ENCODE assay signal across 15 mouse cellular contexts in the genomic region with DNA sequence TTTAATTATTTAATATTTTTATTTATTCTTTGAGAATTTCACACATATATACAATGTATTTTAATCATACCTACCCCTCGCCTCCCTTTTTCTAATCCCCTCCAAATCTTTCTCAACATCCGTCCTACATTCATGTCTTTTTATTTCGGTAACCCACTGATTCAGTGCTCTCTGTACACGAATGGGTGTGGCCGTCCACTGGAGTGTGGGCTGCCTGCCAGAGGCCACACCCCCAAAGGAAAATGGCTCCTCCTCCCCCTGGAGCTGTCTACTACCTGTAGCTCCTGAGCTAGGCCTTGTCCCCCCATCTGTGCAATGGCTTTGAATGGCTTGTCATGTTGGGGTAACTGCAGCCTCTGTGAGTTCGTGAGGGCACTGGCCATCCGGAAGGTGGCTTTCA. TPM values are rescaled to one million over a fixed set of nuclear protein-coding genes. Genes with fewer than 3 reads are reported as not detected.
"Had no signal": no experiment of that assay in that cellular context is flagged by ENCODE, and none has a peak within 500 bp of the region (broad histone marks: within the 10 kb centered on the region; RNA-seq: fewer than 3 reads in every experiment).

No protein-coding gene starts in this region.

- H3K9me3 ChIP-seq: kidney, embryonic 15.5 days; limb, embryonic 12.5 days; limb, embryonic 15.5 days; liver, embryonic 13.5 days; midbrain, embryonic 13.5 days had no signal

- H3K9ac ChIP-seq: kidney, embryonic 15.5 days; limb, embryonic 12.5 days; limb, embryonic 15.5 days; liver, embryonic 13.5 days; midbrain, embryonic 13.5 days had no signal

- ATAC-seq: midbrain, embryonic 13.5 days had no signal

- H3K4me1 ChIP-seq: kidney, embryonic 15.5 days; limb, embryonic 12.5 days; limb, embryonic 15.5 days; liver, embryonic 13.5 days; midbrain, embryonic 13.5 days had no signal

- H3K4me2 ChIP-seq: kidney, embryonic 15.5 days; limb, embryonic 12.5 days; limb, embryonic 15.5 days; liver, embryonic 13.5 days; midbrain, embryonic 13.5 days had no signal

- H3K27ac ChIP-seq: kidney, embryonic 15.5 days; limb, embryonic 12.5 days; limb, embryonic 15.5 days; liver, embryonic 13.5 days; midbrain, embryonic 13.5 days had no signal

- H3K4me3 ChIP-seq: kidney, embryonic 15.5 days; limb, embryonic 12.5 days; limb, embryonic 15.5 days; liver, embryonic 13.5 days; midbrain, embryonic 13.5 days had no signal

- DNase-seq: kidney, adult 11 months; kidney, adult 8-10 months; kidney, postnatal 10 days; kidney, postnatal 36 days; left cerebral cortex, postnatal 4 days; liver, embryonic 13.5 days; lung, adult 2 months; lung, postnatal 14 days; thymus, postnatal 25 days had no signal

- H3K27me3 ChIP-seq: kidney, embryonic 15.5 days; limb, embryonic 12.5 days; limb, embryonic 15.5 days; liver, embryonic 13.5 days; midbrain, embryonic 13.5 days had no signal

RNA-seq across cellular contexts. Expression of gene Kcnj11, which starts 23.7 kb away (rescaled TPM):
- polyA plus RNA-seq: liver, embryonic 13.5 days; spleen, adult 2 months had no signal

RNA-seq across cellular contexts. Expression of gene Abcc6, which starts 46.7 kb away (rescaled TPM):
- polyA plus RNA-seq: thymus, postnatal 0 days had no signal
